Mouse (Mus musculus) layer of hippocampus, adult 18-20 months (tissue): ENCODE measurements around the gene Tpst1. TPM values are rescaled to one million over a fixed set of nuclear protein-coding genes. Genes with fewer than 3 reads are reported as not detected.

Experiments
- DNase-seq, 2 experiments: peaks; one replicate each; pipeline ENCODE4 v3.0.0; 2022; ENCODE audit warnings: low spot score in 2 of 2
- total RNA-seq, 2 experiments: library from RNA; stranded (reverse); gene quantifications; 2 replicates each; pipeline ENCODE4 v1.2.3; 2021

Gene Tpst1
- total RNA-seq, 2 experiments from 2014 or later = 47.8 to 48.9 TPM

GRCm38 (mm10) chr5:130051073-130051860 is 21.9 kb upstream of the Tpst1 start:
- DNase-seq = no peak

DNA sequence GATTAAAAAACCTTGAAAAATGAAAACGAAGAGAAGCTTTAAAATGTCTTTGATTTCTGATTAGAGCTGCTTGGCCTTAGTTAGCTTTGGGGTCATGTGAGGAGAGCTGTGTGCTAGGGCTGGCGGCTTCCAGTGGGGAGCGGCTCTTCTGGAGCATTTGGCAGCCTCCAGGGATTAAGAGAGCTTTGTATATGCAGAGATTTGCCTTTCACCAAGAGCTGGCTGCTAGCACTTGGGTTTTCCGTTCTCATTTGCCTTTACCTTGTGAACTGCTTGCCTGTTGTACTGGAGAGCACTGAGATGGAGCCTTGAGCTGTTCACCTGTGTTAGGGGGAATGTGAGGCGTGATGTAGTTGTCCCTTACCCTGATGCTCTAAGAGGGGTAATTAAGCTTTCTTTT is 20.6 kb upstream of the Tpst1 start:
- DNase-seq = no peak

DNA sequence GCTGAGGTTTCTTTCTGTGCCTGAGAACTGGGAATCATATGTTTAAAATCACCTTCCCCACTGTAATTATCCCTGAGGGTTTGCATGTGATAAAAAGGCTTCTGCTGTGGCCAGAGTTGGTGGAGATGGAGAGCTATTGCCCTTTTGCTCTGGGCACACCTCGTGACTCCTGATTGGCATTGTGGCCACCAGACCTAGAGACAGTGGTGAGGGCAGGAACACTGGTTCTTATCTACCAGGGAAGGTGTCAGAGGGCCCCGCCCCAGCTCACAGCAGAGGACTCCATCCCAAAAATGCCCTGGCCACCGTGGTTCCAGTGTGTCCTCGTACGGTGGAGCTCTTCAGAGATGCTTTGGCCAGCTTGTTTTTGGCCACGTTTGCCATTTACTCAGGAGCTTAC is 20.2 kb upstream of the Tpst1 start:
- no peak for DNase-seq

- no peak for DNase-seq
Measured at GRCm38 (mm10) chr5:130055688-130056087, 17.4 kb upstream of the Tpst1 start.

GRCm38 (mm10) chr5:130056303-130056702 is 16.8 kb upstream of the Tpst1 start:
- no peak for DNase-seq

GRCm38 (mm10) chr5:130059413-130060328 is 13.5 kb upstream of the Tpst1 start:
- no peak for DNase-seq

DNA sequence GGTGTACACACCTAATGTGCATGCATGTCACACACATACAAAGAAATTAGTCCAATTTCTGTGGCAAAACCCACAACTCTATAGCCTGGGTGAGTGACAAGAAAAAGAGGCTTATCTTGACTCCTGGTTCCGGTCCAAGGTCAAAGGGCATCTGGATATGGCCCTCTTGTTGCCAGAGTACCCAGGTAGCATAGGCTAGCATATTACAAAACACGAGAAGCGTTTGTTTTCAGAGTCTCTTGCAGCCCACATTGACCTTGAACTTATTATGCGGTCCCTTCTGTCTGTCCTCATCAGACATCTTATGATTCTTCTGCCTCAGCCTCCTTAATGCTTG is 12.8 kb upstream of the Tpst1 start:
- no peak for DNase-seq

GRCm38 (mm10) chr5:130062096-130062495 is 11.0 kb upstream of the Tpst1 start:
- no peak for DNase-seq

- no peak for DNase-seq
Measured at GRCm38 (mm10) chr5:130063760-130064159, 9.4 kb upstream of the Tpst1 start.

GRCm38 (mm10) chr5:130065579-130065978 is 7.5 kb upstream of the Tpst1 start:
- no peak for DNase-seq

- no peak for DNase-seq
Measured at GRCm38 (mm10) chr5:130067841-130068264, 5.3 kb upstream of the Tpst1 start.

DNA sequence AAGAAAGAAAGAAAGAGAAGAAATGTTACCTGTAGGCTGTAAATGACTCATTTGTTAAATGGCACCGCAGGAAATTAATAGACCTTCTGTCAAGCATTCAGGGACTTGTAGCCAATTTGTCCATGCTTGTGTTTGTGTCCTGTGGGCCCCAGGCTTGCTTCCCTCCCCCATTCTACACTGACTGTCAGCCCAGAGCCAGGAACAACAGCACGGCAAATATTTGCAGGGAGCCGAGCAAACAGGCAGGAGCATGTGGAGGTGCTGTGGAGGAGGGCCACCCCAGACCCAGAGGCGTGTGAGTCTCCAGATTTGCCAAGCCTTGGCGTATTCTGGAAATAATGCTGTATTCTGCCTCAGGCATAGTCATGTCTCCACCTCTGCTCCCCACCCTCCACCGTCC is 1.4 kb downstream of the Tpst1 start:
- no peak for DNase-seq

DNA sequence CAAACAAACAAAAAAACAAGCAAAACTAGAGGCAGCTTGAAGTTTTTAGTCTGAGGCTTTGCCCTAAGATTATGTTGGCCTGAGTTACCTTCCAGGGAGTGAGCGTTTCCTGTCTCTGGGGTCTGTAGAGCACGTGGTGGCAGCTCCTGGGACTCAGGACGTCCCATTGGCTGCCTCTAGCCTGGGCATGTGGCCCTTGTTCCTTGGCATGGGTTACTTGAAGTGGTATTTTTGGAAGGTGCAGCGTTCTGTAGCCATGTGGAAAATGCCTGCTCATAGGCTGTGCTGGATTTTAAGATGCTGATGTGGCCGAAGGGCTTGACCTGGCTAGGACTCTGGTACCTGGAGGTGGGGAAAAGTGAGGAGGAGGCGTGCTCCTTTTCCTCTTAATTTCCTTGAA is 3.3 kb downstream of the Tpst1 start:
- no peak for DNase-seq

- no peak for DNase-seq
Measured at GRCm38 (mm10) chr5:130078096-130078833, 5.1 kb downstream of the Tpst1 start.

GRCm38 (mm10) chr5:130078834-130079156 is 5.7 kb downstream of the Tpst1 start:
- DNase-seq = no peak

DNA sequence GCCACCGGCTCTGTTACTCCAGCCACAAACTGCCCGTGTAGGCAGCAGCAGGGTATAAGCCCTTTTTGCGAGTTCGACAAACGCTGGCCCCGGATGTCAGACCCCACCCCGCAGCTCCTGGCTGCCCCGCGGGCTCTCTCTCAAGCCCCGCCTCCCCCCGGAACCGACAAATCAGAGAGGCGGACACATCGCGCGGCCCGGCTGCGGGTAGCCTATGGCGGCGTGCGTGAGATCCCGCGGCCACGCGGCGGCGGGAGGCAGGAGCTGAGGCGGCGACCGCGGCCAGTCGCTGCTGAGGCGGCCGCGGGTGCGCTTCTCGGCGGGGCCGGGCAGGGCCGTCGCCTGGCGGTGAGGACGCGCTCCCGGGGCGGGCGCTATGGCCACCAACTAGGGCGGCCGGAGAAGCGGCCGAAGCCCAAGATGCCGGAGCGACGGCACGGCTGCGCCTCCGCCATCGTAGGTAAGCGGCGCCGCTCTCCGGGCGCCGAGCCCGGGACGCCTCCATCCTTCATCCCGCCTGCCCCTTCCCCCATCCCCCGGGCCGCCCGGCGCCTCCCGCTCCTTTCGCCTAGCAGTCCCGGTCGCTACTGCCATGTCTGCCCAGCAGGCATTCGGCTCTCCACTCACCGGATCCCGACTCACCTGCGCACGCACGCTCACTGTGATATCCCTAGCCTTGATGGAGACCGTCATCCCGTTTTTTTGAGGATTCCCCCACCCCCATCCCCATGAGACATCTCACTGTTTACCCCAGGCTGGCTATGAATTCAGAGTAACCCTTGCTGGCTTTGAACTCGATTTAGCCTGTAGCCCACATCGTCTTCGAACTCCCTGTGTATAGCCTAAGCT is 6.3 kb downstream of the Tpst1 start:
- DNase-seq = peak; percentile 92 to 96

- DNase-seq = no peak
Measured at GRCm38 (mm10) chr5:130080051-130080681, 7.0 kb downstream of the Tpst1 start.

GRCm38 (mm10) chr5:130081181-130081881 is 8.2 kb downstream of the Tpst1 start:
- no peak for DNase-seq

DNA sequence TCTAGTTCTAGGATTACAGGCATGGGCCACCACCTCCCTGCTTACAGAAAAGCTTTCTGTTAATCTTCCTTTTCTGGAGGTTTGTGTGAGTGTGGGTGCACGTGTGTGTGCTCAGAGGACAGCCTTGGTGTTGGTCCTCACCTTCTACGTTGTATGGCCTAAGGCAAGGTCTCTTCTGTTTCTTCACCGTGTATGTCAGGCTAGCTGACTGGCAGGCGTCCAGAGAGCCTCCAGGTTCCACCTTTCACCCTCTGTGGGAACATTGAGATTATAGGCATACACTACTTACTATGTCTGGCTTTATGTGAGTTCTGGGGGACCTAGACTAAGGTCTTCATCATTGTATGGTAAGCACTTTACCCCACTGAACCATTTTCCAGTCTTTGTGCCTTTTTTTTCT is 9.3 kb downstream of the Tpst1 start:
- no peak for DNase-seq

GRCm38 (mm10) chr5:130084271-130084670 is 11.1 kb downstream of the Tpst1 start:
- no peak for DNase-seq
